8 mouse cellular contexts compared by ENCODE assay signal in genomic region chr11:77980281-77981204, GRCm38 (mm10). TPM values are rescaled to one million over a fixed set of nuclear protein-coding genes. Genes with fewer than 3 reads are reported as not detected.
DNase-seq lines count a peak whose midpoint lies in the region; ATAC-seq and TF ChIP-seq lines count a peak whose summit lies in the region.

No protein-coding gene starts in this region.

- H3K9ac ChIP-seq in heart, embryonic 13.5 days: no peak overlapping the region

- H3K4me1 ChIP-seq in E14TG2a.4 (replicated peaks; ENCODE audit: low read depth, low read length): peaks cover 32% of the 10 kb centered on the region
- H3K4me1 ChIP-seq in heart, embryonic 13.5 days: peaks cover 10% of the 10 kb centered on the region

- H3K9me3 ChIP-seq in E14TG2a.4 (ENCODE audit: low read length): no peaks in the 10 kb centered on the region
- no peaks in the 10 kb centered on the region for H3K9me3 ChIP-seq in heart, embryonic 13.5 days

- DNase-seq in gastrocnemius, adult 8-10 months (ENCODE audit: low spot score in 2 of 2): peak; percentile 24 to 33
- no peak for DNase-seq in gastrocnemius, postnatal 36 days
- peak; percentile 58 to 63 for DNase-seq in cerebellum, adult 18-20 months
- peak; percentile 66 for DNase-seq in layer of hippocampus, adult 9-11 months
- DNase-seq in testis, postnatal 10 days (ENCODE audit: low spot score): peak; percentile 77

- H3K27ac ChIP-seq in heart, embryonic 13.5 days (replicated peaks): no peak overlapping the region
- H3K27ac ChIP-seq in macrophage: peak overlapping the region; percentile 93

- 31% methylated on average over 11 of the region's 11 CpGs for WGBS in heart, embryonic 13.5 days
- WGBS in macrophage (ENCODE audit: missing documents): 13% methylated on average over 10 of the region's 11 CpGs

- H3K4me3 ChIP-seq in E14TG2a.4 (replicated peaks; ENCODE audit: low read length) (no peak overlapping the region), macrophage (ENCODE audit: inconsistent target) (peak overlapping the region; percentile 50; the same call in 1 of the 2 replicates)
- H3K4me3 ChIP-seq in heart, embryonic 13.5 days: no peak overlapping the region; the same call in 1 of the 2 replicates

- intact Hi-C loops in gastrocnemius, postnatal 36 days (cut with DNase I): loop anchor here (5.0 kb wide), 1 partner anchor 197 kb away; the partner anchor contains the start of genes Nek8 and Tlcd1

- H3K27me3 ChIP-seq in E14TG2a.4 (ENCODE audit: insufficient read depth, low read length): peaks cover 31% of the 10 kb centered on the region
- peaks cover 36% of the 10 kb centered on the region for H3K27me3 ChIP-seq in heart, embryonic 13.5 days (replicated peaks)

- H3K36me3 ChIP-seq in E14TG2a.4 (ENCODE audit: insufficient read depth, low read length) (no peaks in the 10 kb centered on the region), macrophage (ENCODE audit: inconsistent target) (no peaks in the 10 kb centered on the region)
- H3K36me3 ChIP-seq in heart, embryonic 13.5 days: no peaks in the 10 kb centered on the region

- no peak for ATAC-seq in heart, embryonic 13.5 days (ENCODE audit: extremely low read depth, insufficient number of reproducible peaks, low FRiP score, low TSS enrichment)

- TF ChIP-seq CTCF in E14TG2a.4 (conservative IDR thresholded peaks at IDR 0.05; ENCODE audit: low read length): peak; percentile 89

- H3K79me2 ChIP-seq in macrophage (ENCODE audit: inconsistent target): peaks cover 24% of the 10 kb centered on the region

- H3K4me2 ChIP-seq in heart, embryonic 13.5 days: peak overlapping the region; percentile 70

RNA-seq across cellular contexts. Expression of gene Phf12, which starts 2.0 kb away (rescaled TPM):
- total RNA-seq in gastrocnemius, adult 8-10 months (2022): 10 to 100 TPM; 13.1 to 15.1 (median 13.8) TPM
- 10 to 100 TPM; 10.7 to 14.1 TPM for total RNA-seq in gastrocnemius, postnatal 36 days (2021)
- 8.6 and 9.9 TPM in 2 replicates for polyA plus RNA-seq in heart, embryonic 13.5 days (2015; fragmentation: Nextera tagmentation; extraction: Ambion mirVana)
- total RNA-seq in macrophage (2018; cell fraction: chromatin; rRNA removed): 100 to 1,000 TPM in 19 of 26 experiments, 10 to 100 TPM in 7; 44.2 to 268 (median 161) TPM
- total RNA-seq in macrophage (2018; cell fraction: cytosol; rRNA removed): 10 to 100 TPM in 24 of 26 experiments, 1 to 10 TPM in 2; 8.8 to 48.0 (median 30.4) TPM
- total RNA-seq in macrophage (2018; cell fraction: nucleus; rRNA removed): 100 to 1,000 TPM in 14 of 26 experiments, 10 to 100 TPM in 12; 25.7 to 135 (median 107) TPM
- polyA plus RNA-seq in macrophage (2018): 22.0 to 26.4 TPM (median 26.0 TPM) in 3 replicates

RNA-seq across cellular contexts. Expression of gene Sez6, which starts 49.9 kb away (rescaled TPM):
- total RNA-seq in gastrocnemius, adult 8-10 months (2022): under 1 TPM in 3 of 4 experiments, not detected in 1; 0.21 to 0.29 (median 0.24) TPM
- total RNA-seq in gastrocnemius, postnatal 36 days (2021): under 1 TPM in 1 of 2 experiments, not detected in 1; 0.10 TPM
- 0.09 and 0.20 TPM in 2 replicates for polyA plus RNA-seq in heart, embryonic 13.5 days (2015; fragmentation: Nextera tagmentation; extraction: Ambion mirVana)
- total RNA-seq in macrophage (2018; cell fraction: chromatin; rRNA removed): not detected
- total RNA-seq in macrophage (2018; cell fraction: cytosol; rRNA removed): not detected
- total RNA-seq in macrophage (2018; cell fraction: nucleus; rRNA removed): not detected
- polyA plus RNA-seq in macrophage (2018): not detected in 3 replicates

RNA-seq across cellular contexts. Expression of gene Dhrs13, which starts 51.5 kb away (rescaled TPM):
- under 1 TPM; 0.63 to 0.99 (median 0.79) TPM for total RNA-seq in gastrocnemius, adult 8-10 months (2022)
- 1 to 10 TPM in 1 of 2 experiments, under 1 TPM in 1; 0.94 to 1.9 TPM for total RNA-seq in gastrocnemius, postnatal 36 days (2021)
- polyA plus RNA-seq in heart, embryonic 13.5 days (2015; fragmentation: Nextera tagmentation; extraction: Ambion mirVana): 13.2 and 14.1 TPM in 2 replicates
- total RNA-seq in macrophage (2018; cell fraction: chromatin; rRNA removed): 1 to 10 TPM in 8 of 26 experiments, under 1 TPM in 8, not detected in 10; 0.60 to 1.3 (median 0.99) TPM
- 1 to 10 TPM in 18 of 26 experiments, under 1 TPM in 8; 0.53 to 1.8 (median 1.3) TPM for total RNA-seq in macrophage (2018; cell fraction: cytosol; rRNA removed)
- 1 to 10 TPM in 17 of 26 experiments, under 1 TPM in 8, not detected in 1; 0.52 to 9.5 (median 1.2) TPM for total RNA-seq in macrophage (2018; cell fraction: nucleus; rRNA removed)
- 0.70 to 7.4 TPM (median 1.6 TPM) in 3 replicates for polyA plus RNA-seq in macrophage (2018)

RNA-seq across cellular contexts. Expression of gene Flot2, which starts 57.2 kb away (rescaled TPM):
- total RNA-seq in gastrocnemius, adult 8-10 months (2022): 10 to 100 TPM; 43.7 to 49.7 (median 48.6) TPM
- total RNA-seq in gastrocnemius, postnatal 36 days (2021): 10 to 100 TPM; 51.7 to 55.6 TPM
- polyA plus RNA-seq in heart, embryonic 13.5 days (2015; fragmentation: Nextera tagmentation; extraction: Ambion mirVana): 71.8 and 83.9 TPM in 2 replicates
- total RNA-seq in macrophage (2018; cell fraction: chromatin; rRNA removed): 10 to 100 TPM in 23 of 26 experiments, 1 to 10 TPM in 3; 5.1 to 51.8 (median 23.2) TPM
- total RNA-seq in macrophage (2018; cell fraction: cytosol; rRNA removed): 10 to 100 TPM; 36.4 to 58.5 (median 45.7) TPM
- total RNA-seq in macrophage (2018; cell fraction: nucleus; rRNA removed): 10 to 100 TPM; 14.3 to 50.3 (median 29.7) TPM
- 38.5 to 68.4 TPM (median 40.1 TPM) in 3 replicates for polyA plus RNA-seq in macrophage (2018)

Comparison
In these comparisons a context has a peak if more than half of its experiments do, and no peak if none do; other contexts are left out.
1. DNase-seq: peak in gastrocnemius, adult 8-10 months (2 of 2), cerebellum, adult 18-20 months (2 of 2), layer of hippocampus, adult 9-11 months (single experiment) and testis, postnatal 10 days (single experiment); none in gastrocnemius, postnatal 36 days (0 of 2).